8 mouse cellular contexts compared by ENCODE assay signal in genomic region chr5:142920311-142921073, GRCm38 (mm10). TPM values are rescaled to one million over a fixed set of nuclear protein-coding genes. Genes with fewer than 3 reads are reported as not detected.
DNase-seq lines count a peak whose midpoint lies in the region; ATAC-seq lines count a peak whose summit lies in the region.

No protein-coding gene starts in this region.

- H3K4me3 ChIP-seq in lung, embryonic 16.5 days (ENCODE audit: low read length) = no peak overlapping the region
- H3K4me3 ChIP-seq in stomach, embryonic 16.5 days (replicated peaks; ENCODE audit: low read length) = no peak overlapping the region

- H3K4me1 ChIP-seq in lung, embryonic 16.5 days (replicated peaks; ENCODE audit: control insufficient read depth, insufficient read depth, low read length) = peaks cover 8% of the 10 kb centered on the region
- H3K4me1 ChIP-seq in stomach, embryonic 16.5 days (ENCODE audit: control insufficient read depth, insufficient read depth, low read length) = peaks cover 15% of the 10 kb centered on the region

- no peaks in the 10 kb centered on the region for H3K27me3 ChIP-seq in lung, embryonic 16.5 days (ENCODE audit: control insufficient read depth, insufficient read depth, low read depth, low read length)
- H3K27me3 ChIP-seq in stomach, embryonic 16.5 days (ENCODE audit: control insufficient read depth, insufficient read depth, low read length) = no peaks in the 10 kb centered on the region

- H3K9me3 ChIP-seq in lung, embryonic 16.5 days (ENCODE audit: control insufficient read depth, low read length) = no peaks in the 10 kb centered on the region
- no peaks in the 10 kb centered on the region for H3K9me3 ChIP-seq in stomach, embryonic 16.5 days (replicated peaks; ENCODE audit: control insufficient read depth, low read length)

- H3K9ac ChIP-seq in lung, embryonic 16.5 days (ENCODE audit: low read length) = peak overlapping the region; percentile 41
- H3K9ac ChIP-seq in stomach, embryonic 16.5 days (ENCODE audit: low read length) = peak overlapping the region; percentile 43

- H3K4me2 ChIP-seq in lung, embryonic 16.5 days (ENCODE audit: low read depth, low read length) = peak overlapping the region; percentile 32
- peak overlapping the region; percentile 33 for H3K4me2 ChIP-seq in stomach, embryonic 16.5 days (ENCODE audit: low read depth, low read length)

- peak; percentile 94 for DNase-seq in CD4-positive helper T cell, adult 2 months (ENCODE audit: low read depth, low spot score)
- DNase-seq in gastrocnemius, adult 8-10 months (ENCODE audit: low spot score in 2 of 2) = peak; percentile 75 to 80
- peak; percentile 80 for DNase-seq in kidney, adult 11 months
- no peak for DNase-seq in right cerebral cortex, adult 18-20 months
- DNase-seq in cerebellum, postnatal 36 days = no peak

- H3K27ac ChIP-seq in lung, embryonic 16.5 days (ENCODE audit: low read length) = peak overlapping the region; percentile 87
- peak overlapping the region; percentile 93 for H3K27ac ChIP-seq in stomach, embryonic 16.5 days (ENCODE audit: low read length)

- no peaks in the 10 kb centered on the region for H3K36me3 ChIP-seq in lung, embryonic 16.5 days (ENCODE audit: control insufficient read depth, insufficient read depth, low read length)
- no peaks in the 10 kb centered on the region for H3K36me3 ChIP-seq in stomach, embryonic 16.5 days (ENCODE audit: control insufficient read depth, insufficient read depth, low read length)

- 17% methylated on average over 8 of the region's 8 CpGs for WGBS in lung, embryonic 16.5 days
- WGBS in stomach, embryonic 16.5 days = 29% methylated on average over 8 of the region's 8 CpGs

- ATAC-seq in activated CD4-positive, CD25-positive, alpha-beta regulatory T cell, adult 4 months = peak; percentile 100
- ATAC-seq in lung, embryonic 16.5 days (ENCODE audit: low read depth) = peak; percentile 95
- peak; percentile 96 for ATAC-seq in stomach, embryonic 16.5 days (ENCODE audit: insufficient read depth, low FRiP score)

RNA-seq across cellular contexts. Expression of gene Actb, which starts 13.9 kb away (rescaled TPM):
- over 10,000 TPM; 26,186 to 54,151 TPM for polyA plus RNA-seq in activated CD4-positive, CD25-positive, alpha-beta regulatory T cell, adult 4 months (2017; shearing (Covaris generic))
- total RNA-seq in gastrocnemius, adult 8-10 months (2022) = 100 to 1,000 TPM; 301 to 406 (median 351) TPM
- polyA plus RNA-seq in lung, embryonic 16.5 days (2015; fragmentation: Nextera tagmentation; extraction: Ambion mirVana) = 16,153 and 18,603 TPM in 2 replicates
- 14,659 and 15,131 TPM in 2 replicates for polyA plus RNA-seq in stomach, embryonic 16.5 days (2015; fragmentation: Nextera tagmentation; extraction: Ambion mirVana)

RNA-seq across cellular contexts. Expression of gene Fbxl18, which starts 25.3 kb away (rescaled TPM):
- 10 to 100 TPM in 1 of 2 experiments, 1 to 10 TPM in 1; 2.1 to 13.9 TPM for polyA plus RNA-seq in activated CD4-positive, CD25-positive, alpha-beta regulatory T cell, adult 4 months (2017; shearing (Covaris generic))
- total RNA-seq in gastrocnemius, adult 8-10 months (2022) = 1 to 10 TPM; 4.4 to 6.8 (median 5.3) TPM
- 9.5 and 10.3 TPM in 2 replicates for polyA plus RNA-seq in lung, embryonic 16.5 days (2015; fragmentation: Nextera tagmentation; extraction: Ambion mirVana)
- 8.2 and 9.7 TPM in 2 replicates for polyA plus RNA-seq in stomach, embryonic 16.5 days (2015; fragmentation: Nextera tagmentation; extraction: Ambion mirVana)

RNA-seq across cellular contexts. Expression of gene Fscn1, which starts 39.7 kb away (rescaled TPM):
- polyA plus RNA-seq in activated CD4-positive, CD25-positive, alpha-beta regulatory T cell, adult 4 months (2017; shearing (Covaris generic)) = under 1 TPM; 0.26 to 0.42 TPM
- total RNA-seq in gastrocnemius, adult 8-10 months (2022) = 1 to 10 TPM; 3.0 to 7.9 (median 5.0) TPM
- polyA plus RNA-seq in lung, embryonic 16.5 days (2015; fragmentation: Nextera tagmentation; extraction: Ambion mirVana) = 181 and 222 TPM in 2 replicates
- polyA plus RNA-seq in stomach, embryonic 16.5 days (2015; fragmentation: Nextera tagmentation; extraction: Ambion mirVana) = 161 and 176 TPM in 2 replicates

Comparison
In these comparisons a context has a peak if more than half of its experiments do, and no peak if none do; other contexts are left out.
1. DNase-seq: peak in CD4-positive helper T cell, adult 2 months (single experiment), gastrocnemius, adult 8-10 months (2 of 2) and kidney, adult 11 months (single experiment); none in right cerebral cortex, adult 18-20 months (single experiment) and cerebellum, postnatal 36 days (0 of 2).
2. RNA of gene Fscn1, which starts 39.7 kb away (polyA plus RNA-seq): 181 to 222 TPM in lung, embryonic 16.5 days and 161 to 176 TPM in stomach, embryonic 16.5 days; 0.26 to 0.42 TPM in activated CD4-positive, CD25-positive, alpha-beta regulatory T cell, adult 4 months; every median in the first group is over 100 times any median in the second.
3. Peak in every context shown above with its lines, with median percentiles within 50 percentile points of each other: ATAC-seq.